Mouse (Mus musculus) olfactory bulb, adult 2 months (tissue): ENCODE data around the gene Col15a1.

Experiments
- CTCF ChIP-seq: fragments of 200-500 bp; IDR thresholded peaks from 2 replicates; pipeline ENCODE4 v1.5.1; 2012; ENCODE audit warnings: low read depth, mild to moderate bottlenecking, low read length, moderate library complexity; ENCODE audit not compliant: insufficient read depth
- POLR2A ChIP-seq: fragments of 200-500 bp; IDR thresholded peaks from 2 replicates; pipeline ENCODE4 v1.6.1; 2012; ENCODE audit warnings: mild to moderate bottlenecking, low read depth, low read length, moderate library complexity; ENCODE audit not compliant: insufficient read depth

DNA sequence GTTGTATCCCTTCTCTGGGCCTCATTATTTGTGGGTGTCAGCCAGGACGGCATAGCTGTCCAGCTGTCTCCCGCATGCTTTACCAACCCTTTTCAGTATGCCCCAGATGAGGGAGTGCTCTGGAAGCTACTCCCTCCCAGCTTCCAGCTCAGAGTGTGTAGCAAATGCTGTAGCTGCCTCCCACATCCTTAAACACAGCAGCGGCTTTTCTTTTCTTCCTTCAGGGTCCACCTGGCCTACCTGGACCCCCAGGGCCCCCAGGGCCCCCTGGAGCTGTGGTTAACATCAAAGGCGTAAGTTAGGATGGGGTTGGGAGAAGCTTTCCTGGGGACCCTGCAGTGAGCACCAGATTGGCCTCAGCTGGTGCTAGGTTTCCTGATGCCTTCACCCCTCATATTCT, 85.0 kb downstream of the Col15a1 start:
- no peak for TF ChIP-seq CTCF
- no peak for TF ChIP-seq POLR2A
